Mouse (Mus musculus) megakaryocyte, adult 5-6 weeks (primary cell): ENCODE data around the gene Nme3. TPM values are rescaled to one million over a fixed set of nuclear protein-coding genes. Genes with fewer than 3 reads are reported as not detected.

ENCODE experiments used
- ATAC-seq: 2 replicates; pipeline ENCODE4 v1.8.0; 2016; ENCODE audit warnings: mild to moderate bottlenecking, inconsistent platforms; ENCODE audit not compliant: poor library complexity, severe bottlenecking
- total RNA-seq, 2 experiments: library from RNA; stranded (forward) in 1 of 2; stranded (reverse) in 1 of 2; fragments of 153-499, 151-499 nt in 1 of 2; fragments of 221-1000, 200-1000 nt in 1 of 2; gene quantifications; 2 replicates each; pipeline versions ENCODE4 v1.2.3 to v1.2.4; 2015 to 2017

Gene Nme3
- total RNA-seq, 2 experiments from 2014 or later: 28.2 to 40.9 TPM

- ATAC-seq: no peak
Measured at GRCm38 (mm10) chr17:24878531-24878930, 17.8 kb upstream of the Nme3 start.

GRCm38 (mm10) chr17:24881738-24882440 lies 14.4 kb upstream of the Nme3 start:
- no peak for ATAC-seq

GRCm38 (mm10) chr17:24884391-24884790 lies 11.9 kb upstream of the Nme3 start:
- ATAC-seq: no peak

- peak; percentile 1; the same call in 1 of the 2 replicates for ATAC-seq
Measured at GRCm38 (mm10) chr17:24885356-24886133, 10.8 kb upstream of the Nme3 start.

- ATAC-seq: peak; percentile 94
Measured at GRCm38 (mm10) chr17:24886134-24886931, 10.0 kb upstream of the Nme3 start, which contains the start of the genes Nubp2 and Spsb3. Gene Nubp2, minus strand, starts transcription at chr17:24886349. Gene Spsb3, plus strand, starts transcription at chr17:24886643.

- no peak for ATAC-seq
Measured at GRCm38 (mm10) chr17:24886932-24887271, 9.4 kb upstream of the Nme3 start.

GRCm38 (mm10) chr17:24887291-24888080 lies 8.8 kb upstream of the Nme3 start:
- no peak for ATAC-seq

GRCm38 (mm10) chr17:24888862-24889261 lies 7.4 kb upstream of the Nme3 start:
- ATAC-seq: no peak

- no peak for ATAC-seq
Measured at GRCm38 (mm10) chr17:24890151-24891092, 5.9 kb upstream of the Nme3 start.

GRCm38 (mm10) chr17:24891321-24891720 lies 5.0 kb upstream of the Nme3 start:
- no peak for ATAC-seq

- ATAC-seq: no peak
Measured at GRCm38 (mm10) chr17:24892785-24893184, 3.5 kb upstream of the Nme3 start.

GRCm38 (mm10) chr17:24893276-24893675 lies 3.0 kb upstream of the Nme3 start:
- ATAC-seq: no peak

GRCm38 (mm10) chr17:24894061-24894994 lies 2.0 kb upstream of the Nme3 start:
- peak; percentile 2; the same call in 1 of the 2 replicates for ATAC-seq

- peak; percentile 45 for ATAC-seq
Measured at GRCm38 (mm10) chr17:24894995-24895547, 1.2 kb upstream of the Nme3 start, which contains the start of the genes Eme2 and Mrps34. Gene Eme2, minus strand, starts transcription at chr17:24895087. Gene Mrps34, plus strand, starts transcription at chr17:24895116.

GRCm38 (mm10) chr17:24895571-24896240 lies 594 bp upstream of the Nme3 start:
- ATAC-seq: 0 out of 2 replicates have a peak, but pooled peaks have one; percentile 4

- no peak for ATAC-seq
Measured at GRCm38 (mm10) chr17:24896993-24897269, 631 bp downstream of the Nme3 start.

GRCm38 (mm10) chr17:24897600-24897999 lies 1.3 kb downstream of the Nme3 start:
- ATAC-seq: no peak
